ENCODE assay signal across 10 mouse cellular contexts in the genomic region with DNA sequence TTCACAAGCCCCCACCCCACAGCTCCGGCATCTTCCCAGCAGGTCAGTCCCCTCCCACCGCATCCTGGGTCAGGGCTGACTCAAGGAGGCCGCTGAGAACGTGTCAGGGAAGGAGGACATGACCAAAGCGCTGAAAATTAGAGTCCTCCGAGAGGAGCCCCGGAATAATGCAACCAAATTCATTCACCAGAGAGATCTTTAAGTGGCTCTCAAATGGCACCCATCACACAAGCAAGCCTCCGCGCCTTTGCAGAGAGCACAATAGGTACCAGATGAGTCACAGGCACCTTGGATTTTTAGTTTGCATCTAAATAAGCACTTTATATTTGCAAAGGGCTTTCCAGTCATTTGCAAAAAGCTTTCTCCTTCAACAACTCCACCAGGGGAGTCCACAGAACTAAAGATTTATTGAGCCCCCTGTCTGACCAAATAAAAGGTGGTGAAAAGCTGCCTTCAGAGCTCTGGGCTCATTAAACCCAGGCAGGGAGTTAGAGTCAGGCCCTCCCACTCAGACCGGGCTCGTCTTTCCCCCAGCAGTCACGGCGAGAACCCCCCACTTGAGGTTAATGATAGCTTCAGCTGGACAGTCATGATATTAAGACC. TPM values are rescaled to one million over a fixed set of nuclear protein-coding genes. Genes with fewer than 3 reads are reported as not detected.
DNase-seq lines count a peak whose midpoint lies in the region; ATAC-seq lines count a peak whose summit lies in the region.
"Had no signal": no experiment of that assay in that cellular context is flagged by ENCODE, and none has a peak within 500 bp of the region (broad histone marks: within the 10 kb centered on the region; RNA-seq: fewer than 3 reads in every experiment).

No protein-coding gene starts in this region.

- no peak overlapping the region; the same call in 1 of the 2 replicates for H3K4me2 ChIP-seq in hindbrain, embryonic 11.5 days (replicated peaks; ENCODE audit: low read depth, low read length)
- H3K4me2 ChIP-seq in midbrain, embryonic 15.5 days: peak overlapping the region; percentile 26
- H3K4me2 ChIP-seq: limb, embryonic 15.5 days had no signal

- H3K9me3 ChIP-seq in hindbrain, embryonic 11.5 days (ENCODE audit: control insufficient read depth, low read length): no peaks in the 10 kb centered on the region
- 0 out of 2 replicates have a peak, but pooled peaks cover 7% of the 10 kb centered on the region for H3K9me3 ChIP-seq in midbrain, embryonic 15.5 days
- H3K9me3 ChIP-seq: limb, embryonic 15.5 days had no signal

- no peak overlapping the region for H3K27ac ChIP-seq in hindbrain, embryonic 11.5 days (ENCODE audit: low read depth, low read length)
- no peak overlapping the region for H3K27ac ChIP-seq in midbrain, embryonic 15.5 days
- H3K27ac ChIP-seq: limb, embryonic 15.5 days had no signal

- no peaks in the 10 kb centered on the region for H3K27me3 ChIP-seq in hindbrain, embryonic 11.5 days (ENCODE audit: control insufficient read depth, insufficient read depth, low read length)
- no peaks in the 10 kb centered on the region for H3K27me3 ChIP-seq in midbrain, embryonic 15.5 days (replicated peaks)
- H3K27me3 ChIP-seq: Patski had no signal

- 4% methylated on average over 13 of the region's 13 CpGs for WGBS in hindbrain, embryonic 11.5 days
- 6% methylated on average over 13 of the region's 13 CpGs for WGBS in midbrain, embryonic 15.5 days

- H3K4me1 ChIP-seq in hindbrain, embryonic 11.5 days (replicated peaks; ENCODE audit: control insufficient read depth, insufficient read depth, low read length): peaks cover 5% of the 10 kb centered on the region; the same call in 1 of the 2 replicates
- peaks cover 22% of the 10 kb centered on the region for H3K4me1 ChIP-seq in midbrain, embryonic 15.5 days

- H3K9ac ChIP-seq in hindbrain, embryonic 11.5 days (ENCODE audit: low read depth, low read length): no peak overlapping the region
- H3K9ac ChIP-seq in midbrain, embryonic 15.5 days: no peak overlapping the region
- H3K9ac ChIP-seq: limb, embryonic 15.5 days had no signal

- no peak overlapping the region for H3K4me3 ChIP-seq in hindbrain, embryonic 11.5 days (ENCODE audit: low read depth, low read length)
- no peak overlapping the region for H3K4me3 ChIP-seq in midbrain, embryonic 15.5 days
- H3K4me3 ChIP-seq: limb, embryonic 15.5 days had no signal

- no peaks in the 10 kb centered on the region for H3K36me3 ChIP-seq in hindbrain, embryonic 11.5 days (ENCODE audit: control insufficient read depth, insufficient read depth, low read length)
- H3K36me3 ChIP-seq in midbrain, embryonic 15.5 days (replicated peaks): no peaks in the 10 kb centered on the region
- H3K36me3 ChIP-seq: limb, embryonic 15.5 days had no signal

- peak; percentile 67 for ATAC-seq in hindbrain, embryonic 11.5 days (ENCODE audit: low FRiP score)
- peak; percentile 61; the same call in 1 of the 2 replicates for ATAC-seq in midbrain, embryonic 15.5 days (replicated peaks)
- ATAC-seq: Patski had no signal

- peak; percentile 96 for DNase-seq in R1 (ENCODE audit: low read depth, low spot score)
- peak; percentile 40 for DNase-seq in embryo, embryonic 10 days (ENCODE audit: low spot score)
- peak; percentile 29 for DNase-seq in hindbrain, embryonic 11.5 days (ENCODE audit: low spot score)
- no peak for DNase-seq in Muller cell, postnatal 12 days (ENCODE audit: inconsistent ontology term)
- no peak for DNase-seq in cerebellum, postnatal 25 days
- DNase-seq in right cerebral cortex, postnatal 4 days: no peak
- DNase-seq: kidney, adult 9 months had no signal

RNA-seq across cellular contexts. Expression of a gene that starts 46.4 kb away (rescaled TPM):
- polyA plus RNA-seq in hindbrain, embryonic 11.5 days (2014; fragmentation: Nextera tagmentation; extraction: Ambion mirVana): not detected in 2 replicates
- polyA plus RNA-seq in midbrain, embryonic 15.5 days (2015; fragmentation: Nextera tagmentation; extraction: Ambion mirVana): not detected in 2 replicates
- polyA plus RNA-seq: Patski had no signal

Comparison
In these comparisons a context has a peak if more than half of its experiments do, and no peak if none do; other contexts are left out.
1. DNase-seq: peak in R1 (single experiment), embryo, embryonic 10 days (single experiment) and hindbrain, embryonic 11.5 days (single experiment); none in Muller cell, postnatal 12 days (single experiment), cerebellum, postnatal 25 days (0 of 2) and right cerebral cortex, postnatal 4 days (single experiment).